Mouse (Mus musculus) limb, embryonic 11.5 days (tissue): ENCODE results near the gene Coro2b. TPM values are rescaled to one million over a fixed set of nuclear protein-coding genes. Genes with fewer than 3 reads are reported as not detected.

Experiments
- ATAC-seq: fragments of 200-750 bp; cut with Nextera tagmentation; 2 replicates; pipeline ENCODE4 v1.8.0; 2017; ENCODE audit warnings: low read depth; ENCODE audit not compliant: insufficient number of reproducible peaks, low FRiP score, low TSS enrichment
- DNase-seq: peaks from one replicate; pipeline ENCODE4 v3.0.0-alpha.2; 2015; ENCODE audit warnings: low spot score
- H3K27ac ChIP-seq: fragments of 300-500 bp; sonication (generic); replicated peaks from 2 replicates; pipeline ENCODE4 v1.5.1; 2014; ENCODE audit warnings: low read depth, mild to moderate bottlenecking, low read length
- H3K27me3 ChIP-seq: fragments of 300-500 bp; sonication (generic); 2 replicates; pipeline ENCODE4 v1.6.1; 2014; ENCODE audit warnings: mild to moderate bottlenecking, low read length, mixed read lengths; ENCODE audit not compliant: control insufficient read depth, insufficient read depth
- H3K36me3 ChIP-seq: fragments of 300-500 bp; sonication (generic); 2 replicates; pipeline ENCODE4 v1.6.1; 2014; ENCODE audit warnings: mild to moderate bottlenecking, low read length, moderate library complexity, mixed read lengths; ENCODE audit not compliant: control insufficient read depth, insufficient read depth
- H3K4me1 ChIP-seq: fragments of 300-500 bp; sonication (generic); 2 replicates; pipeline ENCODE4 v1.6.1; 2014; ENCODE audit warnings: low read length, mixed read lengths; ENCODE audit not compliant: control insufficient read depth, insufficient read depth
- H3K4me2 ChIP-seq: fragments of 300-500 bp; sonication (generic); 2 replicates; pipeline ENCODE4 v1.6.1; 2014; ENCODE audit warnings: low read depth, mild to moderate bottlenecking, moderate library complexity; ENCODE audit not compliant: severe bottlenecking
- H3K4me3 ChIP-seq: fragments of 300-500 bp; sonication (generic); 2 replicates; pipeline ENCODE4 v1.5.1; 2014; ENCODE audit warnings: low read depth, low read length
- H3K9ac ChIP-seq: fragments of 300-500 bp; sonication (generic); 2 replicates; pipeline ENCODE4 v1.6.1; 2014; ENCODE audit warnings: mild to moderate bottlenecking, low read length
- H3K9me3 ChIP-seq: fragments of 300-500 bp; sonication (generic); 2 replicates; pipeline ENCODE4 v1.6.1; 2016; ENCODE audit warnings: low read length; ENCODE audit not compliant: control insufficient read depth
- WGBS: fragments of 180-500 bp; shearing (Covaris S2); extraction: QIAGEN DNeasy Blood & Tissue Kit; methylation state at CpG from one replicate; pipeline ENCODE4 v1.1.7; 2014; 5-methylcytosine and 5-hydroxymethylcytosine counted together
- polyA plus RNA-seq: library from polyadenylated mRNA; unstranded; fragments of >200 nt; fragmentation: Nextera tagmentation; extraction: Ambion mirVana; gene quantifications from 2 replicates; pipeline ENCODE4 v1.2.1, GENCODE M21; 2014

Gene Coro2b
- polyA plus RNA-seq, 1 experiment from 2014 or later, result 5.6 TPM

DNA sequence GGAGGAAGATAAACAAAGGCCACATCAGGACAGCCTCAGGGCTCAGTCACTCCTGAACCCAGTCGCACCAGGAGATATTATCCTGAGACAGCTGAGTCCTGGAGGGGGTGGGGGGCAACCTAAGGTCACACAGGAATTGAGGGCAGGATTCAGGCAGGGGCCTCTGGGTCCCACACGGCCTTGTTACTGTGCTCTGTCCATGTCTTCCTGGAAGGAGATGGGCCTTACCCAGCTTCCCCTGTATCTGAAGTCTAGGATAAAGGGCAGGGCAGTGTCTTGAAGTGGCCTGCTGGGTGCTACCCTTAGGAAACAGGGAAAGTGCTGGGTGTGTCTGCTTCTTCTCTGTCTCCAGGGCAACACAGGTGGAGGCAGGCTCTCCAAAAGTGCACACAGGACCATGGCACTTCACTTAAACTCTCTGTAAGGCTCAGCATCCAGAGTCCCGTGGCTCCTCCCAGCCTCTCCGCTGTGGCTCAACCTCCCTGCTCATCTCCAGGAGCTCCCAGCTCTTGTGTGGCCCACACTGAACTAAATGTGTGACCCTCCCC lies 12.0 kb downstream of the Coro2b start:
- Histone ChIP-seq H3K27me3 (no peaks in the 10 kb centered on the region; the same call in 1 of the 2 replicates), H3K4me2 (no peak overlapping the region), H3K9ac (no peak overlapping the region), H3K36me3 (no peaks in the 10 kb centered on the region), H3K27ac (no peak overlapping the region), H3K9me3 (no peaks in the 10 kb centered on the region), H3K4me1 (peaks cover 11% of the 10 kb centered on the region), H3K4me3 (no peak overlapping the region)
- ATAC-seq, result no peak
- no peak for DNase-seq
- WGBS, result 47% methylated on average over 4 of the region's 4 CpGs

- WGBS, result 9% methylated on average over 15 of the region's 15 CpGs
- no peak overlapping the region for H3K27ac ChIP-seq
Observed at GRCm38 (mm10) chr9:62522791-62523471, 13.9 kb downstream of the Coro2b start.

GRCm38 (mm10) chr9:62522211-62522610 lies 14.6 kb downstream of the Coro2b start:
- no peak overlapping the region for H3K27ac ChIP-seq
- no peak overlapping the region for H3K9ac ChIP-seq
- peaks cover 14% of the 10 kb centered on the region for H3K4me1 ChIP-seq
- no peaks in the 10 kb centered on the region for H3K9me3 ChIP-seq
- DNase-seq (no peak), ATAC-seq (no peak)
- H3K4me2 ChIP-seq, result no peak overlapping the region
- no peak overlapping the region for H3K4me3 ChIP-seq
- H3K36me3 ChIP-seq, result no peaks in the 10 kb centered on the region
- 48% methylated on average over 5 of the region's 5 CpGs for WGBS
- no peaks in the 10 kb centered on the region; the same call in 1 of the 2 replicates for H3K27me3 ChIP-seq

More at GRCm38 (mm10) chr9:62522791-62523471, 13.9 kb downstream of the Coro2b start:
- peaks cover 14% of the 10 kb centered on the region for H3K4me1 ChIP-seq
- no peak overlapping the region for H3K4me3 ChIP-seq
- no peak overlapping the region for H3K9ac ChIP-seq
- no peak for ATAC-seq
- no peak overlapping the region for H3K4me2 ChIP-seq
- H3K27me3 ChIP-seq, result no peaks in the 10 kb centered on the region; the same call in 1 of the 2 replicates
- H3K36me3 ChIP-seq, result no peaks in the 10 kb centered on the region
- DNase-seq, result no peak
- H3K9me3 ChIP-seq, result no peaks in the 10 kb centered on the region

DNA sequence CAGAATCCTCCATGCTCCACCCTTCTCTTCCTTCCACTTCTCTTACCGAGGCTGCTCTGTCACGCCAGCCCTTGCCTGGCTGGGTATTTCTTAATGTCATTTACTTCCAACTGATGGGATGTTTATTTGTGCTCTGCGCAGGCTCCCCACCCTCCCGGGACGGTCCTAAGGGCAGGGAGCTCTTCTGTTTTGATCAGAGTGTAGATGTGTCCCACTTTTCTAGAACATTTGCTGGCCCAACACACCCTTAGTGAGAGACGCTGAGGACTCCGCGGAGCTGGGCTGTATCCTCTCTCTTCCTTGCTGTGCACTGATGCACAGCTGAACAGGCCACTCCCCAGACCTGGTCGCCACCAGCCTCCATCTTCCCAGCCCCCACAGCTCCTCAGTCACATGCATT lies 15.3 kb downstream of the Coro2b start:
- 51% methylated on average over 9 of the region's 9 CpGs for WGBS
- Histone ChIP-seq H3K4me1 (peaks cover 14% of the 10 kb centered on the region), H3K4me3 (no peak overlapping the region), H3K27me3 (no peaks in the 10 kb centered on the region; the same call in 1 of the 2 replicates), H3K4me2 (no peak overlapping the region), H3K27ac (no peak overlapping the region), H3K36me3 (no peaks in the 10 kb centered on the region), H3K9me3 (no peaks in the 10 kb centered on the region), H3K9ac (no peak overlapping the region)
- no peak for ATAC-seq
- DNase-seq, result no peak

DNA sequence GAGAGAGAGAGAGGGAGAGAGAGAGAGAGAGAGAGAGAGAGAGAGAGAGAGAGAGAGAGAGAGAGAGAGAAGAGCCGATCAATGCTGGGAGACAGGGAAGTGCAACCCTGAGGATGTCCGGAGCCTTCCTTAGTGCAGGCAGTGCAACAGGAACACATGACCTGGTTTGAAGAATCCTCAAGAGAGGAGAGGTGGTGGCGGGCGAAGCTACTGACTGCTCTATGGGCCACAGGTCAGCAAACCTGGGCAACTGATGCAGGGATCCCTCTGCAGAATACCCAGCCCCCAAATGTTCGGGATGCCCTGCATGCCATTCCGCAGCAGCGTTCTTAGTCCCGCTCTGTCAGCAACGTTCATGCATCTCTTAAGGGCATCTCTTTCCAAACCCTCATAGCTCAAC lies 15.9 kb downstream of the Coro2b start:
- no peak for ATAC-seq
- WGBS, result 71% methylated on average over 9 of the region's 9 CpGs
- Histone ChIP-seq H3K4me2 (no peak overlapping the region), H3K36me3 (no peaks in the 10 kb centered on the region), H3K9ac (no peak overlapping the region), H3K9me3 (no peaks in the 10 kb centered on the region), H3K27me3 (no peaks in the 10 kb centered on the region; the same call in 1 of the 2 replicates), H3K4me3 (no peak overlapping the region), H3K4me1 (peaks cover 14% of the 10 kb centered on the region), H3K27ac (no peak overlapping the region)
- DNase-seq, result no peak

GRCm38 (mm10) chr9:62519787-62520503 lies 16.9 kb downstream of the Coro2b start:
- no peaks in the 10 kb centered on the region; the same call in 1 of the 2 replicates for H3K27me3 ChIP-seq
- ATAC-seq, result no peak
- no peak for DNase-seq
- WGBS, result 79% methylated on average over 15 of the region's 15 CpGs
- H3K36me3 ChIP-seq, result no peaks in the 10 kb centered on the region
- peaks cover 14% of the 10 kb centered on the region for H3K4me1 ChIP-seq
- H3K4me3 ChIP-seq, result no peak overlapping the region
- H3K9ac ChIP-seq, result no peak overlapping the region
- no peak overlapping the region for H3K4me2 ChIP-seq
- no peaks in the 10 kb centered on the region for H3K9me3 ChIP-seq
- H3K27ac ChIP-seq, result no peak overlapping the region

GRCm38 (mm10) chr9:62519334-62519733 lies 17.5 kb downstream of the Coro2b start:
- Histone ChIP-seq H3K4me1 (peaks cover 14% of the 10 kb centered on the region), H3K9ac (no peak overlapping the region), H3K4me2 (no peak overlapping the region), H3K27me3 (no peaks in the 10 kb centered on the region; the same call in 1 of the 2 replicates), H3K4me3 (no peak overlapping the region), H3K27ac (no peak overlapping the region), H3K36me3 (no peaks in the 10 kb centered on the region), H3K9me3 (no peaks in the 10 kb centered on the region)
- WGBS, result 89% methylated on average over 10 of the region's 10 CpGs
- ATAC-seq (no peak), DNase-seq (no peak)

- Histone ChIP-seq H3K4me1 (peaks cover 12% of the 10 kb centered on the region), H3K9me3 (no peaks in the 10 kb centered on the region), H3K9ac (no peak overlapping the region), H3K27me3 (no peaks in the 10 kb centered on the region; the same call in 1 of the 2 replicates), H3K36me3 (no peaks in the 10 kb centered on the region), H3K27ac (no peak overlapping the region), H3K4me2 (no peak overlapping the region), H3K4me3 (no peak overlapping the region)
- DNase-seq (no peak), ATAC-seq (no peak)
- 55% methylated on average over 4 of the region's 4 CpGs for WGBS
Observed at GRCm38 (mm10) chr9:62518572-62518971, 18.3 kb downstream of the Coro2b start.
